Mouse (Mus musculus): ENCODE measurements around the gene Fmo1.

DNA sequence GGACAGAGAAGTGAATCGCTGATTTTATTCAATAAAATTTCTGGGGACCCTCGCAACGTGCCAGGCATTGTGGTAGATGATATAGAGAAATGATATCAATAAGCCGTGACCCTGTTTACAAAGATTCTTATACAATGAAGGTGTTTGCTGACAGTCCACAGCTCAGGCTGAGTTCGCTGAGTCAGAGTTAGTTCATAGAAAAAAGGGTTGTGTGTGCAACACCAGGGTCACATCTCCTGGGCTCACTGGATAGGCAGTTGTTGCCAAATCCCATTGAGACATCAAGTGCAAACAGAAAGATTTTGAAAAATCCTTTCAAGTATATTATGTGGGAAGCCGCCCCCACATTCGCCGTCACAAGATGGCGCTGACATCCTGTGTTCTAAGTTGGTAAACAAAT lies 26.2 kb downstream of the Fmo1 start:
- TF ChIP-seq GATA1 (IDR thresholded peaks at IDR 0.05; ENCODE audit: borderline replicate concordance, low read length) (no peak), FLI1 (IDR thresholded peaks at IDR 0.05; ENCODE audit: low read length) (no peak)
